Mouse (Mus musculus) forebrain, embryonic 13.5 days (tissue): ENCODE data around the gene Atxn1. TPM values are rescaled to one million over a fixed set of nuclear protein-coding genes. Genes with fewer than 3 reads are reported as not detected.

Experiments
- ATAC-seq: fragments of 200-750 bp; cut with Nextera tagmentation; 2 replicates; pipeline ENCODE4 v1.8.0; 2017
- H3K27ac ChIP-seq: fragments of 300-500 bp; sonication (generic); 2 replicates; pipeline ENCODE4 v1.5.1; 2015; ENCODE audit warnings: inconsistent platforms, mild to moderate bottlenecking, moderate library complexity
- H3K27me3 ChIP-seq: fragments of 300-500 bp; sonication (generic); 2 replicates; pipeline ENCODE4 v1.6.1; 2015; ENCODE audit warnings: mild to moderate bottlenecking, inconsistent platforms
- H3K36me3 ChIP-seq: fragments of 300-500 bp; sonication (generic); 2 replicates; pipeline ENCODE4 v1.6.1; 2015; ENCODE audit warnings: mild to moderate bottlenecking, inconsistent platforms; ENCODE audit not compliant: poor library complexity, severe bottlenecking
- H3K4me1 ChIP-seq: fragments of 300-500 bp; sonication (generic); 2 replicates; pipeline ENCODE4 v1.6.1; 2015; ENCODE audit warnings: inconsistent platforms
- H3K4me2 ChIP-seq: fragments of 300-500 bp; sonication (generic); 2 replicates; pipeline ENCODE4 v1.6.1; 2015; ENCODE audit warnings: inconsistent platforms, mild to moderate bottlenecking, moderate library complexity
- H3K4me3 ChIP-seq: fragments of 300-500 bp; sonication (generic); 2 replicates; pipeline ENCODE4 v1.5.1; 2015; ENCODE audit warnings: mild to moderate bottlenecking, inconsistent platforms
- H3K9ac ChIP-seq: fragments of 300-500 bp; sonication (generic); 2 replicates; pipeline ENCODE4 v1.6.1; 2015; ENCODE audit warnings: mild to moderate bottlenecking, inconsistent platforms
- H3K9me3 ChIP-seq: fragments of 300-500 bp; sonication (generic); replicated peaks from 2 replicates; pipeline ENCODE4 v1.6.1; 2016; ENCODE audit warnings: inconsistent platforms
- WGBS: fragments of 180-500 bp; shearing (Covaris S2); methylation state at CpG from one replicate; pipeline ENCODE4 v1.1.7; 2015; 5-methylcytosine and 5-hydroxymethylcytosine counted together
- polyA plus RNA-seq: library from polyadenylated mRNA; unstranded; fragments of >200 nt; fragmentation: Nextera tagmentation; extraction: Ambion mirVana; gene quantifications from 2 replicates; pipeline ENCODE4 v1.2.1, GENCODE M21; 2015

The Atxn1 gene
- polyA plus RNA-seq, 1 experiment from 2014 or later, result 7.7 TPM

GRCm38 (mm10) chr13:45526230-45526629, 438.6 kb downstream of the Atxn1 start:
- Histone ChIP-seq H3K27ac (0 out of 2 replicates have a peak overlapping the region, but pooled peaks have one; percentile 1), H3K9ac (no peak overlapping the region), H3K4me2 (no peak overlapping the region), H3K36me3 (no peaks in the 10 kb centered on the region), H3K4me3 (no peak overlapping the region), H3K27me3 (no peaks in the 10 kb centered on the region), H3K9me3 (no peaks in the 10 kb centered on the region), H3K4me1 (peaks cover 22% of the 10 kb centered on the region)
- 23% methylated on average over 7 of the region's 7 CpGs for WGBS
- ATAC-seq, result peak; percentile 43

GRCm38 (mm10) chr13:45524791-45525435, 439.9 kb downstream of the Atxn1 start:
- Histone ChIP-seq H3K4me3 (no peak overlapping the region), H3K27me3 (no peaks in the 10 kb centered on the region), H3K36me3 (no peaks in the 10 kb centered on the region), H3K9me3 (no peaks in the 10 kb centered on the region), H3K27ac (no peak overlapping the region), H3K4me2 (no peak overlapping the region), H3K4me1 (peaks cover 11% of the 10 kb centered on the region), H3K9ac (no peak overlapping the region)
- ATAC-seq, result no peak
- WGBS, result 89% methylated on average over 6 of the region's 6 CpGs

GRCm38 (mm10) chr13:45524305-45524704, 440.5 kb downstream of the Atxn1 start:
- no peak for ATAC-seq
- H3K4me3 ChIP-seq, result no peak overlapping the region
- H3K9ac ChIP-seq, result no peak overlapping the region
- peaks cover 11% of the 10 kb centered on the region for H3K4me1 ChIP-seq
- no peaks in the 10 kb centered on the region for H3K9me3 ChIP-seq
- H3K27ac ChIP-seq, result no peak overlapping the region
- WGBS, result 61% methylated on average over 3 of the region's 3 CpGs
- no peak overlapping the region for H3K4me2 ChIP-seq
- H3K36me3 ChIP-seq, result no peaks in the 10 kb centered on the region
- H3K27me3 ChIP-seq, result no peaks in the 10 kb centered on the region

GRCm38 (mm10) chr13:45516501-45517393, 448.1 kb downstream of the Atxn1 start:
- peak; percentile 85 for ATAC-seq
- Histone ChIP-seq H3K27ac (peak overlapping the region; percentile 80), H3K4me2 (peak overlapping the region; percentile 63), H3K27me3 (0 out of 2 replicates have a peak, but pooled peaks cover 3% of the 10 kb centered on the region), H3K36me3 (no peaks in the 10 kb centered on the region), H3K4me3 (peak overlapping the region; percentile 31), H3K4me1 (peaks cover 30% of the 10 kb centered on the region), H3K9me3 (no peaks in the 10 kb centered on the region), H3K9ac (peak overlapping the region; percentile 61)
- WGBS, result 2% methylated on average over 24 of the region's 24 CpGs

- no peak for ATAC-seq
- Histone ChIP-seq H3K36me3 (no peaks in the 10 kb centered on the region), H3K27me3 (peaks cover 7% of the 10 kb centered on the region; the same call in 1 of the 2 replicates), H3K4me1 (peaks cover 30% of the 10 kb centered on the region), H3K9ac (no peak overlapping the region), H3K4me3 (no peak overlapping the region), H3K9me3 (no peaks in the 10 kb centered on the region), H3K27ac (no peak overlapping the region), H3K4me2 (no peak overlapping the region)
- WGBS, result 46% methylated on average over 8 of the region's 8 CpGs
These were observed 449.9 kb downstream of the Atxn1 start for GRCm38 (mm10) chr13:45514832-45515422.

- no peak for ATAC-seq
These were observed 450.7 kb downstream of the Atxn1 start for GRCm38 (mm10) chr13:45514115-45514514.

GRCm38 (mm10) chr13:45513009-45513984, 451.5 kb downstream of the Atxn1 start:
- Histone ChIP-seq H3K36me3 (no peaks in the 10 kb centered on the region), H3K27ac (no peak overlapping the region), H3K27me3 (peaks cover 18% of the 10 kb centered on the region), H3K4me3 (no peak overlapping the region), H3K4me2 (no peak overlapping the region), H3K9ac (no peak overlapping the region), H3K4me1 (peaks cover 35% of the 10 kb centered on the region), H3K9me3 (no peaks in the 10 kb centered on the region)
- ATAC-seq, result no peak
- WGBS, result 80% methylated on average over 12 of the region's 12 CpGs

More at GRCm38 (mm10) chr13:45514115-45514514, 450.7 kb downstream of the Atxn1 start:
- H3K4me3 ChIP-seq, result no peak overlapping the region
- no peaks in the 10 kb centered on the region for H3K9me3 ChIP-seq
- H3K27ac ChIP-seq, result no peak overlapping the region
- H3K4me2 ChIP-seq, result no peak overlapping the region
- H3K9ac ChIP-seq, result no peak overlapping the region
- H3K27me3 ChIP-seq, result peaks cover 11% of the 10 kb centered on the region
- WGBS, result 94% methylated on average over 5 of the region's 5 CpGs
- H3K36me3 ChIP-seq, result no peaks in the 10 kb centered on the region
- H3K4me1 ChIP-seq, result peaks cover 30% of the 10 kb centered on the region

- H3K27me3 ChIP-seq, result peaks cover 16% of the 10 kb centered on the region
These were observed 452.3 kb downstream of the Atxn1 start for GRCm38 (mm10) chr13:45512531-45512930.

GRCm38 (mm10) chr13:45511706-45512435, 452.9 kb downstream of the Atxn1 start:
- Histone ChIP-seq H3K27me3 (peaks cover 16% of the 10 kb centered on the region), H3K4me2 (no peak overlapping the region), H3K4me1 (peaks cover 37% of the 10 kb centered on the region), H3K4me3 (no peak overlapping the region), H3K9me3 (no peaks in the 10 kb centered on the region), H3K27ac (no peak overlapping the region), H3K9ac (no peak overlapping the region), H3K36me3 (no peaks in the 10 kb centered on the region)
- ATAC-seq, result no peak
- 93% methylated on average over 6 of the region's 6 CpGs for WGBS

More at GRCm38 (mm10) chr13:45512531-45512930, 452.3 kb downstream of the Atxn1 start:
- WGBS, result 88% methylated on average over 8 of the region's 8 CpGs
- no peak for ATAC-seq
- no peaks in the 10 kb centered on the region for H3K9me3 ChIP-seq
- H3K9ac ChIP-seq, result no peak overlapping the region
- H3K4me3 ChIP-seq, result no peak overlapping the region
- H3K36me3 ChIP-seq, result no peaks in the 10 kb centered on the region
- H3K4me1 ChIP-seq, result peaks cover 42% of the 10 kb centered on the region
- no peak overlapping the region for H3K4me2 ChIP-seq
- no peak overlapping the region for H3K27ac ChIP-seq

GRCm38 (mm10) chr13:45509366-45509765, 455.4 kb downstream of the Atxn1 start:
- 49% methylated on average over 6 of the region's 6 CpGs for WGBS
- Histone ChIP-seq H3K4me1 (peaks cover 14% of the 10 kb centered on the region), H3K9ac (no peak overlapping the region), H3K36me3 (no peaks in the 10 kb centered on the region), H3K27ac (no peak overlapping the region), H3K4me3 (no peak overlapping the region), H3K27me3 (peaks cover 16% of the 10 kb centered on the region), H3K9me3 (no peaks in the 10 kb centered on the region), H3K4me2 (no peak overlapping the region)
- ATAC-seq, result no peak

GRCm38 (mm10) chr13:45508495-45508894, 456.3 kb downstream of the Atxn1 start:
- no peak overlapping the region for H3K9ac ChIP-seq
- H3K4me3 ChIP-seq, result peak overlapping the region; percentile 56
- peak; percentile 65 for ATAC-seq
- 2% methylated on average over 8 of the region's 8 CpGs for WGBS
- H3K4me1 ChIP-seq, result peaks cover 14% of the 10 kb centered on the region
- H3K4me2 ChIP-seq, result peak overlapping the region; percentile 83
- no peaks in the 10 kb centered on the region for H3K36me3 ChIP-seq
- H3K27me3 ChIP-seq, result peaks cover 16% of the 10 kb centered on the region
- no peak overlapping the region for H3K27ac ChIP-seq
- H3K9me3 ChIP-seq, result no peaks in the 10 kb centered on the region
